Mouse (Mus musculus): ENCODE data around the gene Plekha8.

- TF ChIP-seq CTCF (IDR thresholded peaks at IDR 0.05; ENCODE audit: insufficient read depth, low read depth, low read length), result no peak
- peak; percentile 66 for TF ChIP-seq POLR2A (IDR thresholded peaks at IDR 0.05; ENCODE audit: insufficient read depth, low read depth, low read length)
These were observed 1.9 kb upstream of the Plekha8 start for GRCm38 (mm10) chr6:54592938-54593535.

All from olfactory bulb, adult 2 months (tissue).